In the genomic region with DNA sequence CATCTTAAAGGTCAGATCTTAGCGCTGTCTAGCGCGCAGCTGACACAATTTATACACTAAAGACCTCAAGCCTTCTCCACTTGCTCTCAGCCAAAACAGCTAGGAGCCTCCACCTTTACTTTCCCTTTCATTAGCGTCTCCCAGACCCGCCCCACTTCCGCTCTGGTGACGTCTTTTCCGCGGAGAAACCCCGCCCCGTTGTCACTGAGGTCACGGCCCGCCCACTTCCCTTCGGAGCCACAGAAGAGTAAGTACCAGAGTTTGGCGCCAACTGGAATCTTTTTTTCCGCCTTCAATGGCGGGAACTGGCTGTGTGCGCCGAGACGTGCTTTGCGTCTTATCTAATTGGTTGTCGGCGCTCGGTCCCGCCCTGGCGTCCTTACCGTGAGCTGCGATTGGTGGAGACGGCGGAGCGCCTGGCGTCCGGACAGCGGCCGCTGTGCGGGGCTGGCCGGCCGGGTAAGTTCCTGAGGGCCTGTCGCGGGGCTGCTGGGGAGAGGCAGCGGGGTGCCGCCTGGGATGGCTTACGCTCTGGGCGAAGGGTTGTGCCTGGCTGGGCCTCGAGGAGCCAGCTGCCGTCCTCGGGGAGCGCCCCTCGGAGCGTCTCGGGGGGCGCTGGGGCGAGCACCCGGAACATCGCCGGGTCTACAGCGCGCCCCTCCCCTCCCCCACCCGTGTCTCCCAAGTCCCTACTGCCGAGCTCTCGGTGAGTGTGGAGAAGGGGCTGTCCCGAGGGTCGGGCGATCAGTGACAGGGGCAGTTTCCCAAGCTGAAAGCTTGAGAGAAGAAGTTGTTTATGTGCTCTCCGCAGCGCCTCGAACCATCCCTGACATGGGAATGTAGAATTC, we compare ENCODE assay signal across 8 mouse cellular contexts. TPM values are rescaled to one million over a fixed set of nuclear protein-coding genes. Genes with fewer than 3 reads are reported as not detected.
A peak's percentile ranks its signal among the peaks of the same experiment; 100 is the strongest.
DNase-seq lines count a peak whose midpoint lies in the region; ATAC-seq lines count a peak whose summit lies in the region.

TSS of gene Casp8ap2 (plus strand) at position 418 of the 848 bp plus-strand sequence.

- H3K4me2 ChIP-seq in forebrain, embryonic 14.5 days (ENCODE audit: low read length) = peak within 1 kb of the TSS; percentile 66
- H3K4me2 ChIP-seq in neural tube, embryonic 15.5 days = peak within 1 kb of the TSS; percentile 79

- H3K27ac ChIP-seq in forebrain, embryonic 14.5 days (ENCODE audit: low read depth, low read length) = peak within 1 kb of the TSS; percentile 80
- H3K27ac ChIP-seq in neural tube, embryonic 15.5 days (replicated peaks) = peak within 1 kb of the TSS; percentile 89

- no peaks in the 10 kb centered on the region for H3K27me3 ChIP-seq in forebrain, embryonic 14.5 days (replicated peaks; ENCODE audit: control insufficient read depth, insufficient read depth, low read length)
- H3K27me3 ChIP-seq in neural tube, embryonic 15.5 days (replicated peaks) = no peaks in the 10 kb centered on the region

- intact Hi-C loops in heart, postnatal 14 days (cut with DNase I) = loop anchor here (2.0 to 10.0 kb wide), 2 partner anchors 42 to 340 kb away; partner anchors contain the start of genes Ankrd6 and Mdn1

- WGBS in forebrain, embryonic 14.5 days = under 1% methylated on average over 66 of the region's 67 CpGs
- WGBS in neural tube, embryonic 15.5 days = under 1% methylated on average over 66 of the region's 67 CpGs

- peaks cover 11% of the 10 kb centered on the region; the same call in 1 of the 2 replicates for H3K4me1 ChIP-seq in forebrain, embryonic 14.5 days (ENCODE audit: control insufficient read depth, insufficient read depth, low read length)
- H3K4me1 ChIP-seq in neural tube, embryonic 15.5 days = peaks cover 20% of the 10 kb centered on the region

- H3K36me3 ChIP-seq in forebrain, embryonic 14.5 days (ENCODE audit: control insufficient read depth, insufficient read depth, low read length) = 0 out of 2 replicates have a peak, but pooled peaks cover 4% of the 10 kb centered on the region
- H3K36me3 ChIP-seq in neural tube, embryonic 15.5 days = no peaks in the 10 kb centered on the region

- peak; percentile 100 for ATAC-seq in forebrain, embryonic 14.5 days
- peak; percentile 98 for ATAC-seq in neural tube, embryonic 15.5 days (ENCODE audit: low FRiP score)

- DNase-seq in ES-CJ7 (ENCODE audit: low read depth, low spot score) = peak; percentile 99
- peak; percentile 99 for DNase-seq in cerebellum, adult 11 months
- peak; percentile 100 for DNase-seq in forebrain, embryonic 14.5 days (ENCODE audit: low spot score)
- peak; percentile 96 to 97 for DNase-seq in heart, postnatal 14 days
- peak; percentile 100 for DNase-seq in layer of hippocampus, adult 11-12 months (ENCODE audit: low spot score)
- peak; percentile 99 to 100 for DNase-seq in lung, adult 18-20 months
- DNase-seq in testis, postnatal 14 days (ENCODE audit: low spot score) = peak; percentile 99

- peak within 1 kb of the TSS; percentile 72 for H3K9ac ChIP-seq in forebrain, embryonic 14.5 days (ENCODE audit: low read length)
- peak within 1 kb of the TSS; percentile 66 for H3K9ac ChIP-seq in neural tube, embryonic 15.5 days (replicated peaks)

- H3K4me3 ChIP-seq in forebrain, embryonic 14.5 days (ENCODE audit: low read depth, low read length) = peak within 1 kb of the TSS; percentile 80
- H3K4me3 ChIP-seq in neural tube, embryonic 15.5 days (replicated peaks) = peak within 1 kb of the TSS; percentile 76

- no peaks in the 10 kb centered on the region for H3K9me3 ChIP-seq in forebrain, embryonic 14.5 days (replicated peaks; ENCODE audit: control insufficient read depth, low read length)
- H3K9me3 ChIP-seq in neural tube, embryonic 15.5 days (replicated peaks) = no peaks in the 10 kb centered on the region

RNA-seq across cellular contexts. Expression of gene Casp8ap2, which starts in this region (rescaled TPM):
- polyA plus RNA-seq in forebrain, embryonic 14.5 days (2014; fragmentation: Nextera tagmentation; extraction: Ambion mirVana) = 48.9 and 53.0 TPM in 2 replicates
- 1 to 10 TPM; 6.3 to 6.4 TPM for total RNA-seq in heart, postnatal 14 days (2021)
- 38.9 and 45.2 TPM in 2 replicates for polyA plus RNA-seq in neural tube, embryonic 15.5 days (2015; fragmentation: Nextera tagmentation; extraction: Ambion mirVana)

Comparison
In these comparisons a context has a peak if more than half of its experiments do, and no peak if none do; other contexts are left out.
1. Peak in every context shown above with its lines: DNase-seq, ATAC-seq, H3K4me3 ChIP-seq and H3K27ac ChIP-seq.